Mouse (Mus musculus): ENCODE measurements around the gene Erich4. TPM values are rescaled to one million over a fixed set of nuclear protein-coding genes. Genes with fewer than 3 reads are reported as not detected.

Gene Erich4
- polyA plus RNA-seq, 1 experiment from 2014 or later, result not detected

DNA sequence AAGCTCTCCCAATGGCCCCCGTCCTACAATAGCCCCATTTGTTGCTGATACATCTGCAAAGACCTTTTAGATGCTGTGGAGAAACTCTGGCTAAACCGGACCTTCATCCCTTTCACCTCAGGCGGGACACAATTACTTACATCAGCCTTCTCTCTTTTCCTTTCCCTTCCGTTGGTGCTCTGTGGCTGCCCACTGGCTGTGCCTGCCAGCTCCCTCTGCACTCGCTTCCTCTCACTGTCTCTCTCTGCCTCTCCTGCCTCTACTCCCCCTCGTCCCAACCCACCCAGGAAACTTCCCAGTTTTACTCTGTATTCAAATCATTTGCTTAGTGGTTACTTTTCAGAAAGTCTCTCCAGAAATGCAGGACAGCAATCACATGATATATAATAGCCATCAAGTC, 5.6 kb downstream of the Erich4 start:
- Histone ChIP-seq H3K4me1 (ENCODE audit: control insufficient read depth, insufficient read depth, low read length) (no peaks in the 10 kb centered on the region), H3K4me2 (ENCODE audit: low read depth, low read length) (no peak overlapping the region), H3K27ac (replicated peaks; ENCODE audit: low read depth, low read length) (no peak overlapping the region), H3K27me3 (ENCODE audit: control insufficient read depth, insufficient read depth, low read length) (no peaks in the 10 kb centered on the region), H3K36me3 (replicated peaks; ENCODE audit: control insufficient read depth, insufficient read depth, low read depth, low read length) (no peaks in the 10 kb centered on the region), H3K9me3 (replicated peaks; ENCODE audit: control insufficient read depth, low read length) (no peaks in the 10 kb centered on the region), H3K9ac (replicated peaks; ENCODE audit: low read length) (no peak overlapping the region), H3K4me3 (ENCODE audit: low read depth, low read length) (no peak overlapping the region)
- DNase-seq (ENCODE audit: low spot score) (no peak), ATAC-seq (replicated peaks; ENCODE audit: insufficient number of reproducible peaks, low FRiP score, low TSS enrichment, low read depth) (no peak)
- WGBS, result 38% methylated on average over 6 of the region's 6 CpGs

DNA sequence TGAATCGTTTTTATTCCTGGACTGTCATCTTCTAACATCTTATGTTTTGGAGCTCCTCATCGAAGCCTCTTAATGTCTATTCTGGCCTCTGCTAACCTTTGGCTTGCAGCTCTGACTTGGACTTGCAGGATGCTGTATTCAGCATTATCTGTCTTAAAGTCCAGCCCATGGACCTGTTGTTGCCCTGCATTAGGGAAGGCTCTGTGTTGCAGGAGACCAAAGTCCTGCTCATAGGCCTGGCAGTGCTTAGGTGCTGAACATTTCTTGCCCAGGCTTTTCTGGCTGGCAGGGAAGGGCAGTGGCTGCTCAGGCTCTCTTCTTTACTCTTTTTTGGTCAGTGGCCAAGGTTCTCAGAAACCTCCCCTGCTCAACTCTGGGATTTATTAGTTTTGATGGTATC, 8.5 kb downstream of the Erich4 start:
- Histone ChIP-seq H3K9ac (replicated peaks; ENCODE audit: low read length) (no peak overlapping the region), H3K4me1 (ENCODE audit: control insufficient read depth, insufficient read depth, low read length) (no peaks in the 10 kb centered on the region), H3K27me3 (ENCODE audit: control insufficient read depth, insufficient read depth, low read length) (no peaks in the 10 kb centered on the region), H3K4me3 (ENCODE audit: low read depth, low read length) (no peak overlapping the region), H3K4me2 (ENCODE audit: low read depth, low read length) (no peak overlapping the region), H3K36me3 (replicated peaks; ENCODE audit: control insufficient read depth, insufficient read depth, low read depth, low read length) (no peaks in the 10 kb centered on the region), H3K27ac (replicated peaks; ENCODE audit: low read depth, low read length) (no peak overlapping the region), H3K9me3 (replicated peaks; ENCODE audit: control insufficient read depth, low read length) (no peaks in the 10 kb centered on the region)
- WGBS, result 85% methylated on average over 2 of the region's 2 CpGs
- ATAC-seq (replicated peaks; ENCODE audit: insufficient number of reproducible peaks, low FRiP score, low TSS enrichment, low read depth) (no peak), DNase-seq (ENCODE audit: low spot score) (no peak)

DNA sequence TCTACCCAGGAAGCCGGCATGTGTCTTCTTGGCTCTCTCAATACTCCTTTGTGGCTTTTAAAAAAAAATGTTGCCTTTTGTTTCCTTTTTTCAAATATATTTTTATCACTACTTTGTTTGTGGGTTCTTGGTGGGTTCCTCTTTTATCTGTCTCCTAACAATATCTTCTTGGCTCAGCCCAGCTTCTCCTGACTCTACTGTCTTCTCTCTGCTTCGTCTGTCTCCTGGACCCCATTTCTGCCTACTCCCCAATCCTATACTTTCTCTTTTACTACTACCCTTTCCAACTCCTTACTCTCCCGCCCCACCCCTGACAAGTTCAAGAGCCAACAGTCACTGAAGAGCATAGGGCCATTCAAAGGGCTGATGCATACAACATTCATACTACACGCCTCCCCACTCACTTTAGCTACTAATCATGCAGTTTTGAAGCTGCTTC, 9.0 kb downstream of the Erich4 start:
- Histone ChIP-seq H3K4me1 (ENCODE audit: control insufficient read depth, insufficient read depth, low read length) (no peaks in the 10 kb centered on the region), H3K9me3 (replicated peaks; ENCODE audit: control insufficient read depth, low read length) (no peaks in the 10 kb centered on the region), H3K36me3 (replicated peaks; ENCODE audit: control insufficient read depth, insufficient read depth, low read depth, low read length) (no peaks in the 10 kb centered on the region), H3K27me3 (ENCODE audit: control insufficient read depth, insufficient read depth, low read length) (no peaks in the 10 kb centered on the region), H3K9ac (replicated peaks; ENCODE audit: low read length) (no peak overlapping the region), H3K4me3 (ENCODE audit: low read depth, low read length) (no peak overlapping the region), H3K27ac (replicated peaks; ENCODE audit: low read depth, low read length) (no peak overlapping the region), H3K4me2 (ENCODE audit: low read depth, low read length) (no peak overlapping the region)
- DNase-seq (ENCODE audit: low spot score), result no peak
- ATAC-seq (replicated peaks; ENCODE audit: insufficient number of reproducible peaks, low FRiP score, low TSS enrichment, low read depth), result no peak
- WGBS, result 77% methylated on average over 4 of the region's 4 CpGs

DNA sequence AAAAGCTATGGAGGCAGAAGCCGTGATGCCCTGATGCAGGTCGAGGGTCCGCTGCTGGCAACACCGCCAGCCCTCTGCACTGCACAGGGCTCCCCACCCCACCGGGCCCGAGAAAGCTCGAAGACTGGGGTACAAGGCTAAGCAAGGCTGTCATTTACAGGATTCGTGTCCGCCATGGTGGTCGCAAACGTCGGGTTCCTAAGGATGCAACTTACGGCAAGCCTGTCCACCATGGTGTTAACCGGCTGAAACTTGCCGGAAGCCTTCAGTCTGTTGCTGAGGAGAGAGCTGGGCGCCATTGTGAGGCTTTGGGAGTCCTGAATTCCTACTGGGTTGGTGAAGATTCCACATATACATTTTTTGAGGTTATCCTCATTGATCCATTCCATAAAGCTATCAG, 14.3 kb downstream of the Erich4 start:
- DNase-seq (ENCODE audit: low spot score) (no peak), ATAC-seq (replicated peaks; ENCODE audit: insufficient number of reproducible peaks, low FRiP score, low TSS enrichment, low read depth) (no peak)
- H3K27me3 ChIP-seq (ENCODE audit: control insufficient read depth, insufficient read depth, low read length), result no peaks in the 10 kb centered on the region
- WGBS, result 88% methylated on average over 16 of the region's 16 CpGs
- no peak overlapping the region for H3K4me3 ChIP-seq (ENCODE audit: low read depth, low read length)
- no peak overlapping the region for H3K4me2 ChIP-seq (ENCODE audit: low read depth, low read length)
- H3K9me3 ChIP-seq (replicated peaks; ENCODE audit: control insufficient read depth, low read length), result no peaks in the 10 kb centered on the region
- no peak overlapping the region for H3K9ac ChIP-seq (replicated peaks; ENCODE audit: low read length)
- no peak overlapping the region for H3K27ac ChIP-seq (replicated peaks; ENCODE audit: low read depth, low read length)
- no peaks in the 10 kb centered on the region for H3K4me1 ChIP-seq (ENCODE audit: control insufficient read depth, insufficient read depth, low read length)
- no peaks in the 10 kb centered on the region for H3K36me3 ChIP-seq (replicated peaks; ENCODE audit: control insufficient read depth, insufficient read depth, low read depth, low read length)

DNA sequence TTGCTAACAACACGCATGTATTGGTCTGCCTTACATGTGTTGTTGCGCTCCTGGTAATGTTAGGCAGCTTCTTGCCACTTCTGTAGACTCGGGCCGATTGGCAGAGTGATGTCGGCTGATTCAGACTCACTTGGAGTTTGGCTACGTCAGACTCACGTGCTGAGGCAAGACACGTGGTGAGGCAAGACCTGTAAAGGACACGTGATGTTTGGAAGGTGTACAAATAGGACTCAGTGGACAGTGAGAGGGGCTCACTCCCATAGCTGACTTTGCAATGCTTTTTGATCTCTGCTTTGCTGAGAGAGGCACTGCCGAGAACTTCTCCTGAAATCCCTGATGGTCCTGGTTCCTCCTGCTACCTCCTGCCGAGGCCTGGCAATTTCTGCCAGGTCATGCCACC, 15.0 kb downstream of the Erich4 start:
- no peaks in the 10 kb centered on the region for H3K4me1 ChIP-seq (ENCODE audit: control insufficient read depth, insufficient read depth, low read length)
- H3K27ac ChIP-seq (replicated peaks; ENCODE audit: low read depth, low read length), result no peak overlapping the region
- DNase-seq (ENCODE audit: low spot score) (no peak), ATAC-seq (replicated peaks; ENCODE audit: insufficient number of reproducible peaks, low FRiP score, low TSS enrichment, low read depth) (no peak)
- no peaks in the 10 kb centered on the region for H3K27me3 ChIP-seq (ENCODE audit: control insufficient read depth, insufficient read depth, low read length)
- H3K36me3 ChIP-seq (replicated peaks; ENCODE audit: control insufficient read depth, insufficient read depth, low read depth, low read length), result no peaks in the 10 kb centered on the region
- no peak overlapping the region for H3K4me2 ChIP-seq (ENCODE audit: low read depth, low read length)
- no peak overlapping the region for H3K4me3 ChIP-seq (ENCODE audit: low read depth, low read length)
- H3K9me3 ChIP-seq (replicated peaks; ENCODE audit: control insufficient read depth, low read length), result no peaks in the 10 kb centered on the region
- 83% methylated on average over 11 of the region's 11 CpGs for WGBS
- H3K9ac ChIP-seq (replicated peaks; ENCODE audit: low read length), result no peak overlapping the region

DNA sequence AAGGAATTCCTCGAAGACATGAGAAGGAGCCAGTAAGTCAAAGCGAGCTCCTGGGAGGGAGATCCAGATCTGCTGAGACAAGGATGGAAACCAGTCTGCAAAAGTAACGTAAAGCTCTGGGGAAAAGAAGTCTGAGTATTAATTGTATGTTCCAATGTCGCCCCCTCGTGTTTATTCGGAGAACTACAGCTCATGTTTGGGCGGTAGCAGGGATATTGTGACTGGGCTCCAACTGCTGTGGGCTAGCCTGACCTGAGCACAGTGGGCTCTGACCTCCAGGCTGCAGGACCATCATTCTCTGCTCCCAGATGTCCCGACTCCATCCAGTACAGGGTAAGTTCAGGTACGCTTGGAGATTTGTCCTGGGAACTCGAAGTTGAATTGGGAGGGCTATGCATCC, 16.0 kb downstream of the Erich4 start:
- DNase-seq (ENCODE audit: low spot score), result peak; percentile 87
- Histone ChIP-seq H3K36me3 (replicated peaks; ENCODE audit: control insufficient read depth, insufficient read depth, low read depth, low read length) (no peaks in the 10 kb centered on the region), H3K9ac (replicated peaks; ENCODE audit: low read length) (no peak overlapping the region), H3K4me3 (ENCODE audit: low read depth, low read length) (no peak overlapping the region), H3K9me3 (replicated peaks; ENCODE audit: control insufficient read depth, low read length) (no peaks in the 10 kb centered on the region), H3K4me2 (ENCODE audit: low read depth, low read length) (no peak overlapping the region), H3K4me1 (ENCODE audit: control insufficient read depth, insufficient read depth, low read length) (no peaks in the 10 kb centered on the region), H3K27ac (replicated peaks; ENCODE audit: low read depth, low read length) (no peak overlapping the region), H3K27me3 (ENCODE audit: control insufficient read depth, insufficient read depth, low read length) (no peaks in the 10 kb centered on the region)
- WGBS, result 15% methylated on average over 10 of the region's 10 CpGs
- no peak for ATAC-seq (replicated peaks; ENCODE audit: insufficient number of reproducible peaks, low FRiP score, low TSS enrichment, low read depth)

DNA sequence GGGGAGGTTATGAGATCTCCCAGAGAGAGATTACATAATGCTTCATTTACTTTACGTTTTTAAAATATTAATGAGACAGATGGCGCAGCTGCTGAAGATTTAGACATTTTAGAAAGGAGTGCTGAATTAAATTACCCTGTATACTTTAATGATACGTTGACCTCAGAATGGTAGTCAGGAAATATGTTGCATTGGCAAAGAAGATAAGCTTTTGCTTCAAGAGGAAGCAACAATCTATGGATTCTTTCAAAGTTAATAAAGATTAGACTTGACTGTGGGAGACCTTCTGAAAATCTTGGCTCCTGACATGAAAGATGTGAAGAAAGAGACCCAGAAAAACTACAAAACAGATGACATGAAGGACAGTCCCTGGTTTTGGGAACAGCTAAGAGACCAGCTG, 21.8 kb downstream of the Erich4 start:
- no peak overlapping the region for H3K27ac ChIP-seq (replicated peaks; ENCODE audit: low read depth, low read length)
- no peaks in the 10 kb centered on the region for H3K27me3 ChIP-seq (ENCODE audit: control insufficient read depth, insufficient read depth, low read length)
- H3K4me1 ChIP-seq (ENCODE audit: control insufficient read depth, insufficient read depth, low read length), result no peaks in the 10 kb centered on the region
- no peaks in the 10 kb centered on the region for H3K9me3 ChIP-seq (replicated peaks; ENCODE audit: control insufficient read depth, low read length)
- no peak overlapping the region for H3K9ac ChIP-seq (replicated peaks; ENCODE audit: low read length)
- WGBS, result 86% methylated on average over 3 of the region's 3 CpGs
- ATAC-seq (replicated peaks; ENCODE audit: insufficient number of reproducible peaks, low FRiP score, low TSS enrichment, low read depth), result no peak
- H3K4me2 ChIP-seq (ENCODE audit: low read depth, low read length), result no peak overlapping the region
- no peaks in the 10 kb centered on the region for H3K36me3 ChIP-seq (replicated peaks; ENCODE audit: control insufficient read depth, insufficient read depth, low read depth, low read length)
- DNase-seq (ENCODE audit: low spot score), result no peak
- no peak overlapping the region for H3K4me3 ChIP-seq (ENCODE audit: low read depth, low read length)

DNA sequence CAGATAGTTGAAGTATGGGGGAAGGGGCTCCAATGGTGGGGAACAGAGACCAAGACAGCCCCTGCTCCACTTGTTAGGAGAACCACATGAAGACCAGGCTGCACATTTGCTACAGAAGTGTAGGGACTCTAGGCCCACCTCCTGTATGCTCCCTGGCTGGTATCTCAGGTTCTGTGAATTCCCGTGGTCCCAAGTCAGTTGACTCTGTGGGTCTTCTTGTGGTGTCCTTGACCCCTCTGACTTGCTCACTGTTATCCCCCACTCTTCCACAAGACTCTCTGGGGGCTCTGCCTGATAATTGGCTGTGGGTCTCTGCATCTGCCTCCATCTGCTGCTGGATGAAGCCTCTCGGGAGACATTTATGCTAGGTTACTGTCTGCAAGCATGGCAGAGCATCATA, 24.5 kb downstream of the Erich4 start:
- DNase-seq (ENCODE audit: low spot score) (no peak), ATAC-seq (replicated peaks; ENCODE audit: insufficient number of reproducible peaks, low FRiP score, low TSS enrichment, low read depth) (no peak)
- Histone ChIP-seq H3K4me1 (ENCODE audit: control insufficient read depth, insufficient read depth, low read length) (no peaks in the 10 kb centered on the region), H3K27ac (replicated peaks; ENCODE audit: low read depth, low read length) (no peak overlapping the region), H3K4me2 (ENCODE audit: low read depth, low read length) (no peak overlapping the region), H3K9ac (replicated peaks; ENCODE audit: low read length) (no peak overlapping the region), H3K27me3 (ENCODE audit: control insufficient read depth, insufficient read depth, low read length) (no peaks in the 10 kb centered on the region), H3K4me3 (ENCODE audit: low read depth, low read length) (no peak overlapping the region), H3K9me3 (replicated peaks; ENCODE audit: control insufficient read depth, low read length) (no peaks in the 10 kb centered on the region), H3K36me3 (replicated peaks; ENCODE audit: control insufficient read depth, insufficient read depth, low read depth, low read length) (no peaks in the 10 kb centered on the region)
- 82% methylated on average over 2 of the region's 2 CpGs for WGBS

Data from embryonic facial prominence, embryonic 11.5 days (tissue).